Mouse (Mus musculus) adrenal gland (tissue): ENCODE results near the gene Lpp.

Source experiments
- intact Hi-C: fragments of 180-260 bp; cut with DNase I; formaldehyde crosslinking; loops from one replicate; pipeline ENCODE4 v1.15.1; 2025

The Lpp gene

GRCm38 (mm10) chr16:24469313-24469712 is 76.0 kb downstream of the Lpp start:
- intact Hi-C loops, result no loop called here

GRCm38 (mm10) chr16:24470601-24471000 is 77.3 kb downstream of the Lpp start:
- intact Hi-C loops, result no loop called here

DNA sequence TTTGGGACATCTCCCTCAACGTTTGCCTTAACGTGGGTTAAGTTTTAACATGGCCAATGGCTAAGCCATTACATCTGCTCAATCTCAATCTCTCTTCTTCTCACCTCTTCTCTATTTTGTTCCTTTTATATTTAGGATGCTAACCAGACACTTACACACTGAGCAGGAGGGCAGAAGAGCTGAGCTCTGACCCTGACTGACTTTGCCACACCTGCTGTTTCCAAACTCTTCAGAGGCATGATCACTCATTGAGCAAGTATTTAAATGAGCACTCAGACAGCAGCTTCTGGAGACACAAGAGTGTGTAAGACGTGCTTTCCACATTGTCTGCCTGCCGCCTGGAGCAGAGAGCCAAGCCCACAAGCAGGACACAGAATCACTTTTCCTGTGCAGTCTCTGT is 77.7 kb downstream of the Lpp start:
- intact Hi-C loops, result no loop called here

DNA sequence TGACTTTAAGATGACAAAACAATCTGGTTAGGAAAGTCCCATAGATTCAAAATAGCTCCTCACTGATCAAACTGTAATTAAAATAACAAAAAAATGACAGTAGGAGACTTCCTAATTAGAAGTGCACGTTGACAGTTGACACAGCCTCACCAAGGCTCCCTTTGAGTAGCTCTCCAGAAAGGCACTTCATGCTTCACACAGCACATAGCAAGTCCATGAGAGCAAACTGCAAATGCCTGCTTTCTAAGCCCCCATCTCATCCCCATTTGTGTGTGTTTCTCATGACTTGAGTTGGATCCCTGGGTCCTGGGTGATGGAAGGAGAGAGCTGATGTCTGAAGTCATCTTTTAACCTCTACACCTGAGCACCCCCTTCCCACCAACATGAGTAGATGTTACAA is 78.5 kb downstream of the Lpp start:
- intact Hi-C loops, result no loop called here

- intact Hi-C loops, result no loop called here
Observed at GRCm38 (mm10) chr16:24473966-24474365, 80.7 kb downstream of the Lpp start.

GRCm38 (mm10) chr16:24474781-24475180 is 81.5 kb downstream of the Lpp start:
- intact Hi-C loops, result no loop called here

DNA sequence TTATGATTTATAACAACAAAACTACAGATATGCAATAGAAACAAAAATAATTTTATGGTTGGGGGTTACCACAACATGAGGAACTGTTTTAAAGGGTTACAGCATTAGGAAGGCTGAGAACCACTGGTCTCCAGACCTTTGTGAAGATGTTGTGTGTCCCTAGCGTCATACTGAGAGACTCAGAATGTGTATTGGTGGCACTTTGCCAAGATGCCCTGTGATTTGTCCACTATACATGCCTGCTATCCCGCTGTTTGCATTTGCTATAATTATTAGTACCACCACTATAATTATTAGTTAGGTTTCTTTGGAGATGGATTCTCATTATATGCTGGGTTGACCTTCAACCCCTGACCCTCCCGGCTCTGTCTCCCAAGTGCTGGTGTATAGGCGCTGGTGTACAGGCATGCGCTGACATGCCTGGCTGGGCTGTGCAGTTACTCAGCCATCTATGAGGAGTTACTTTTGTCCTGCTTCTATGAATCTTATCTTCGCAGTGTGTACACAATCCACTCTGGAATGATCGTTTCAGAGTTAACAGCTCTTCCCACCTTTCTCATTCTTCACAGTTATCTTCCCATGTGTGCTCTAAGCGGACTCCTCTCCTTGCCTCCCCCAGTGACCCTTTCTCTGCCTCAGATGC is 82.1 kb downstream of the Lpp start:
- intact Hi-C loops, result no loop called here

- intact Hi-C loops, result no loop called here
Observed at GRCm38 (mm10) chr16:24476911-24477401, 83.6 kb downstream of the Lpp start.

- intact Hi-C loops, result no loop called here
Observed at GRCm38 (mm10) chr16:24478006-24478405, 84.7 kb downstream of the Lpp start.

- intact Hi-C loops, result no loop called here
Observed at GRCm38 (mm10) chr16:24478851-24479250, 85.5 kb downstream of the Lpp start.

DNA sequence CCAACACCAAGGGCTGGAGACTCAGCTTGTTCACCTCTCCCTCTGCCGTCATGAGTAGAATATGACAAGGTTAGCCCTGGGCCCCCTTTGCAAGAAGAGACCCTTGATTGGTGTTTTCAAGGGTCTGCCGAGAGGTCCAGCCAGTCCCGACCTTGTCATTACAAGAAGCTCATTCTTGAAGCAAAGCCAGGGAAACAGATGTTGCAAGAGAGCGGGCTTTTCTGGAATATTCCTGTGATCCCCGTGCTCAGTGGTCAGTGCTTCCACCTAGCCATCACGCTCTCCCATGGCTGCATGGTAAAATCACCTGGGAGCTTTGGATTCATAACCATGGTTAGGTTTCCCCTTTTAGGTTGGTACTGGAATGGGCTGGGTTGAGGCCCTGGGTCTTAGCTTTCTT is 89.3 kb downstream of the Lpp start:
- intact Hi-C loops, result loop anchor here (10.0 kb wide), 1 partner anchor 582 kb away; no protein-coding TSS in a partner anchor

DNA sequence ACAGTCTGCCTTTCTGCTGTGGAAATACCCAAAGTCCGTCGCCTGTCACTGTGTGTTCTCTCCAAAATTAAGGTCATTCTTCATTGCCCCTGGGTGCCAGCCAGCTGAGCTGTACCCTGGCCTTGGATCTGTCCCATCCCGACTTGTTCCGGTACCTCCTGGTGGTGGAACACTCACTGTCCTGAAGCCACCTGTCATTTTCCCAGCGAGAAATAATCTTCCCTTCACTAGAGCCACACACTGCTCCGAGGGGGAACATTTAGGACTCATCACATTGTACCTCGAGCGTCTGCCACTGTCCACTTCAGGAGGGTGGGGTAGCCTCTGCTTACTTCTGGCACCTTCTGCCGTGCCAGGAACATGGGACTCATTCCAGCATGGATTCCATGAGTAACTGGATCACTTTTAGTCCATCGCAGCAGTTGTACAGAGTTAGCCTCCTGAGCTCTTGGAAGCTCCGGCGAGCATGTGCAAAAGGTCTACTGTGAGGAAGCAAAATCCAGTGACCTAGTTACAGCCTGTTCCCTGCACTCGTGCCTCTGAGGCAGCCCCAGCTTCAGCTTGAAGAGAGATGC is 90.3 kb downstream of the Lpp start:
- intact Hi-C loops, result loop anchor here (10.0 kb wide), 1 partner anchor 581 kb away; no protein-coding TSS in a partner anchor

GRCm38 (mm10) chr16:24487782-24488241 is 94.5 kb downstream of the Lpp start:
- intact Hi-C loops, result loop anchor here (10.0 kb wide), 1 partner anchor 577 kb away; no protein-coding TSS in a partner anchor

- intact Hi-C loops, result loop anchor here (10.0 kb wide), 1 partner anchor 575 kb away; no protein-coding TSS in a partner anchor
Observed at GRCm38 (mm10) chr16:24489516-24490285, 96.4 kb downstream of the Lpp start.

DNA sequence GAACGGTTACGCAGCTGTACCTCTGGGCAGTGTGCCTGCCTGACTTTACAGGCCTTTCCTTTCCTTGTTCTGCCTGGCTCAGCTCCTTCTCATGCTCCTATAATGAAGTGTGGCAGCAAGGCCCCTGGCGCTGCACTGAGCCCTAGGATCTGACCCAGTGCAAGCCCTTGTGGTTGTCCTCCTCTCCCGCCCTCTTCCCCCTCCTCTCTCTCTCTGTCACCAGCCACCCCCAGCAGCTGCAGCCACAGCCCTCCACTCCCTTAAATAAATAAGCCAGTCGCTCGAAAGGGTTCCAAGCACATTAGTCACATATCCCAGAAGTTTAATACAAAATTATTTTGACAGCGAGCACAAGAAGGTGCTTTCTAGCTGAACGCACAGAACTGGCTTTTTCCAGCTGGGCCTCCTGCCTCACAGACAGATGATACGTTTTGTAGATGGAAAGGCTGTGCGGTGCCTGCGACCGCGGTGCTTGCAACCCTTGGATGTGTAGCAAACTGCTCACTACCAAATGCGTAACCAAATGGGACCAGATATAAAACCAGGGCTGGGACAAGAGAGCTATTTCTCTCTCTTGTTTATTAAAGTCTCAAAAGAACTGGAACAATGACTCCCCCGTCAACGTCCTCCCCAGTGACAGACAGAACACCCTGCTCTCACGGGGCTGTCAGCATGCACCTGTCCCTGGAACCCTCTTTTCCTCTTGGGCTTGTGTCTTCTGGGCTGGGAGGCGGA is 97.6 kb downstream of the Lpp start:
- intact Hi-C loops, result no loop called here

GRCm38 (mm10) chr16:24491486-24491758 is 98.1 kb downstream of the Lpp start:
- intact Hi-C loops, result no loop called here

DNA sequence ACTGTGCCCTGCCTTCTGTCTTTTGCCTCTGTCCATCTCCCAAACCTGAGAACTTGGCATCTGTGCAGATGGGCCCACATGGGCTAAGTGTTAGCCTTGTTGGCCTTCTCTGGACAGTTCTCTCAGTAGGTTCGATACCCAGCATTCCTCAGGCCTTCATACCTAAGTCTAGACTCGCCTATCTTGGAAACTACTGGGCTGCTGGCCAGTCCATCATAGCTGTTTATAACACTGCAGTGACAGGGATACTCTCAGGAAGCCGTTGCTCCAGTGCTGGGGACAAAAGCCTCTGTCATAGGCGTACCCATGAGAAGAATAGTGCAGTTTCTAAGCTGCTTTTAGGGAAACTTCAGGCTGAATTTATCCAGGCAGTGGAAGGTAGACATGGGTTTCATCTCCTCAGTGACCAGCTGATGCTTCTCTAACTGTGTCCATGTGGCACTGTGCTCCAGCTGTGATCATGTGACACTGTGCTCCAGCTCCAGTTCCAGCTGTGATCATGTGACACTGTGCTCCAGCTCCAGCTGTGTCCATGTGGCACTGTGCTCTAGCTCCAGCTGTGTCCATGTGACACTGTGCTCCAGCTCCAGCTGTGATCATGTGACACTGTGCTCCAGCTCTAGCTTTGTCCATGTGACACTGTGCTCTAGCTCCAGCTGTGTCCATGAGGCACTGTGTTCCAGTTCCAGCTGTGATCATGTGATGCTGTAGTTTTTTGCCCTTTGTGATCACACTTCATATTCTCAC is 99.1 kb downstream of the Lpp start:
- intact Hi-C loops, result no loop called here

- intact Hi-C loops, result no loop called here
Observed at GRCm38 (mm10) chr16:24494531-24494930, 101.2 kb downstream of the Lpp start.

DNA sequence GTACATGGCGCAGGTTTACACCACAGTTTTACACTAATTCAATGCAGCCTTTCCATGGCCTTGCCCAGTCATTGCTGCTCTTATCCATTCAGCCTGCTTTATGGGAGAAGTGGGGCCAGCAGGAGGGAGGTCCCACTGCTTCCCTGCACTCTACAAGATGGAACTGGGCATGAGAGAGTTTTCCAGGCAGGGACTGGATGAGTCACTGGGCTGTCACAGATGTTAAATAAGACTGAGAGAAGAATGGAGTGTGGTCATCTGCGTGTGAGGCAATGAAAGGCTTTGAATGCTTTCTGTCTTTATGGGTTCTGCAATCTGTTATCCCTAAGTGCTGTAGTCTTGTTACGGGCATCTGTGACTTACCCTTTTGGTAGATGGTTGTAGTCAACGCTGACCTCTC is 102.2 kb downstream of the Lpp start:
- intact Hi-C loops, result no loop called here

DNA sequence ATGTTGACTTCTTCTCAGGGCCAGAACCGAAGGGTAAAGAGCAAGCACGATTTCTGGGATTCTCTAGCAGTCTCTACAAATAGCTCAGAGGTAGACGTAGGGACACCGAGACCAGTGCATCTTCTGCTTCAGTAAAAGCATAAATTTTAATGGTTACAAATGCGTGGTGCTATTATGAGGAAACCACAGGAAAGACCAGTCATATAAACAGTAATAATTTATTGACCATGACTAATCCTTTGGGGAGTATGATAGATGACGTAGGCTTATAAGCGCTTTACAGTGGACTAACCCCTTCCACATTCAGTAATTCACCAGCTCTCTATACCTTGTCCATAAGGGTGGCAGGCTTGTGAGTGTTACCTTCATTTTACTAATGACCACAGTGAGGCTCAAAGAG is 103.3 kb downstream of the Lpp start:
- intact Hi-C loops, result no loop called here

DNA sequence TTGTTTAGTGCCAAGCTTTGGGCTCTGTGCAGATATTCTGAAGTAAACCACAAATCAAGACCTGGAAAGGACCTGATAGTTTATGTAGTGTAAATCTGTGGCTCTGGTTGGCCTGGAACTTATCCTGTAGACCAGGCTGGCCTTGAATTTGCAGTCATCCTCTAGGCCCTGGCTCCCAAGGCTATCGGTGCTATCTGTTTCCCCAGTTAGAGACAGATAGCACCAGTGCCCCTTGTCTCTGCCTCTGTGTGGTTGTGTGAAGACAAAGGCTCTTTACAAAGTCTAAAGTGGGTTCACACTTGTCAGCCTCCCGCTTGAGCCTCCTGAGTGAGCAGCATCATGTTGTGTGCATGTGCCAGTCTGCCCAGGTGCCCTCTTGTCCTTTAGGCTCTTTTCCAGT is 104.1 kb downstream of the Lpp start:
- intact Hi-C loops, result no loop called here
